Mouse (Mus musculus) kidney, embryonic 15.5 days (tissue): Measurements from ENCODE around the gene Tsacc. TPM values are rescaled to one million over a fixed set of nuclear protein-coding genes. Genes with fewer than 3 reads are reported as not detected.

Source experiments
- ATAC-seq: fragments of 200-750 bp; cut with Nextera tagmentation; replicated peaks from 2 replicates; pipeline ENCODE4 v1.8.0; 2017; ENCODE audit warnings: moderate TSS enrichment; ENCODE audit not compliant: low FRiP score
- H3K27ac ChIP-seq: fragments of 300-500 bp; sonication (generic); 2 replicates; pipeline ENCODE4 v1.5.1; 2015; ENCODE audit warnings: mild to moderate bottlenecking, inconsistent platforms
- H3K27me3 ChIP-seq: fragments of 300-500 bp; sonication (generic); 2 replicates; pipeline ENCODE4 v1.6.1; 2015; ENCODE audit warnings: inconsistent platforms
- H3K36me3 ChIP-seq: fragments of 300-500 bp; sonication (generic); 2 replicates; pipeline ENCODE4 v1.6.1; 2015; ENCODE audit warnings: inconsistent platforms
- H3K4me1 ChIP-seq: fragments of 300-500 bp; sonication (generic); 2 replicates; pipeline ENCODE4 v1.6.1; 2015; ENCODE audit warnings: inconsistent platforms
- H3K4me2 ChIP-seq: fragments of 300-500 bp; sonication (generic); 2 replicates; pipeline ENCODE4 v1.6.1; 2015; ENCODE audit warnings: moderate library complexity, mild to moderate bottlenecking, inconsistent platforms
- H3K4me3 ChIP-seq: fragments of 300-500 bp; sonication (generic); replicated peaks from 2 replicates; pipeline ENCODE4 v1.5.1; 2015; ENCODE audit warnings: mild to moderate bottlenecking, inconsistent platforms
- H3K9ac ChIP-seq: fragments of 300-500 bp; sonication (generic); 2 replicates; pipeline ENCODE4 v1.6.1; 2015; ENCODE audit warnings: mild to moderate bottlenecking, inconsistent platforms
- H3K9me3 ChIP-seq: fragments of 300-500 bp; sonication (generic); replicated peaks from 2 replicates; pipeline ENCODE4 v1.6.1; 2016; ENCODE audit warnings: inconsistent platforms
- WGBS: fragments of 180-500 bp; shearing (Covaris S2); methylation state at CpG from one replicate; pipeline ENCODE4 v1.1.7; 2015; ENCODE audit warnings: mixed read lengths; 5-methylcytosine and 5-hydroxymethylcytosine counted together
- polyA plus RNA-seq: library from polyadenylated mRNA; unstranded; fragments of >200 nt; fragmentation: Nextera tagmentation; extraction: Ambion mirVana; gene quantifications from 2 replicates; pipeline ENCODE4 v1.2.1, GENCODE M21; 2015

Gene Tsacc
- 12.9 and 15.6 TPM in 2 replicates for polyA plus RNA-seq

GRCm38 (mm10) chr3:88296561-88297318 lies at the start of gene Tsacc, which contains the start of gene Cct3:
TSS of gene Tsacc (minus strand) at chr3:88296999.
TSS of gene Cct3 (plus strand) at chr3:88297116.
- no peaks in the 10 kb centered on the region for H3K9me3 ChIP-seq
- H3K9ac ChIP-seq: peak within 1 kb of the TSS; percentile 78
- peak within 1 kb of the TSS; percentile 97 for H3K27ac ChIP-seq
- peak within 1 kb of the TSS; percentile 80 for H3K4me3 ChIP-seq
- ATAC-seq: peak; percentile 99
- peak within 1 kb of the TSS; percentile 67 for H3K4me2 ChIP-seq
- under 1% methylated on average over 44 of the region's 44 CpGs for WGBS
- H3K4me1 ChIP-seq: peaks cover 10% of the 10 kb centered on the region
- no peaks in the 10 kb centered on the region for H3K27me3 ChIP-seq
- peaks cover 29% of the 10 kb centered on the region for H3K36me3 ChIP-seq

GRCm38 (mm10) chr3:88339006-88339405 lies 42.2 kb upstream of the Tsacc start:
- 73% methylated on average over 3 of the region's 3 CpGs for WGBS
- Histone ChIP-seq H3K27ac (no peak overlapping the region), H3K27me3 (no peaks in the 10 kb centered on the region), H3K9me3 (no peaks in the 10 kb centered on the region), H3K36me3 (peaks cover 30% of the 10 kb centered on the region), H3K4me3 (no peak overlapping the region), H3K4me1 (peaks cover 32% of the 10 kb centered on the region), H3K9ac (no peak overlapping the region), H3K4me2 (no peak overlapping the region)
- no peak for ATAC-seq

- Histone ChIP-seq H3K4me3 (no peak overlapping the region), H3K4me2 (no peak overlapping the region), H3K9ac (no peak overlapping the region), H3K36me3 (peaks cover 24% of the 10 kb centered on the region), H3K27ac (no peak overlapping the region), H3K4me1 (peaks cover 38% of the 10 kb centered on the region), H3K27me3 (no peaks in the 10 kb centered on the region), H3K9me3 (no peaks in the 10 kb centered on the region)
- WGBS: 94% methylated on average over 7 of the region's 7 CpGs
- no peak for ATAC-seq
Observed at GRCm38 (mm10) chr3:88338316-88338715, 41.5 kb upstream of the Tsacc start.

GRCm38 (mm10) chr3:88337367-88338020 lies 40.7 kb upstream of the Tsacc start:
- peak overlapping the region; percentile 81 for H3K4me3 ChIP-seq
- H3K4me1 ChIP-seq: peaks cover 42% of the 10 kb centered on the region
- WGBS: 70% methylated on average over 11 of the region's 11 CpGs
- no peak for ATAC-seq
- H3K27me3 ChIP-seq: no peaks in the 10 kb centered on the region
- H3K36me3 ChIP-seq: peaks cover 15% of the 10 kb centered on the region
- H3K9me3 ChIP-seq: no peaks in the 10 kb centered on the region
- 0 out of 2 replicates have a peak overlapping the region, but pooled peaks have one; percentile 21 for H3K9ac ChIP-seq
- peak overlapping the region; percentile 65 for H3K4me2 ChIP-seq
- peak overlapping the region; percentile 60; the same call in 1 of the 2 replicates for H3K27ac ChIP-seq

GRCm38 (mm10) chr3:88336058-88337013 lies 39.5 kb upstream of the Tsacc start, which contains the start of the genes Tmem79 and Smg5:
TSS of gene Tmem79 (minus strand) at chr3:88336148.
TSS of gene Smg5 (plus strand) at chr3:88336260.
- Histone ChIP-seq H3K27ac (peak within 1 kb of the TSS; percentile 96), H3K4me3 (peak within 1 kb of the TSS; percentile 81), H3K4me2 (peak within 1 kb of the TSS; percentile 65), H3K27me3 (no peaks in the 10 kb centered on the region), H3K36me3 (0 out of 2 replicates have a peak, but pooled peaks cover 4% of the 10 kb centered on the region), H3K4me1 (peaks cover 42% of the 10 kb centered on the region), H3K9me3 (no peaks in the 10 kb centered on the region), H3K9ac (peak within 1 kb of the TSS; percentile 95)
- peak; percentile 93 for ATAC-seq
- WGBS: 2% methylated on average over 66 of the region's 66 CpGs

GRCm38 (mm10) chr3:88335436-88336053 lies 38.7 kb upstream of the Tsacc start:
- Histone ChIP-seq H3K9me3 (no peaks in the 10 kb centered on the region), H3K4me1 (peaks cover 42% of the 10 kb centered on the region), H3K27ac (peak overlapping the region; percentile 96), H3K27me3 (no peaks in the 10 kb centered on the region), H3K4me3 (peak overlapping the region; percentile 81), H3K36me3 (0 out of 2 replicates have a peak, but pooled peaks cover 4% of the 10 kb centered on the region), H3K4me2 (peak overlapping the region; percentile 65), H3K9ac (peak overlapping the region; percentile 95)
- ATAC-seq: peak; percentile 73
- under 1% methylated on average over 27 of the region's 27 CpGs for WGBS

GRCm38 (mm10) chr3:88334902-88335435 lies 38.2 kb upstream of the Tsacc start:
- Histone ChIP-seq H3K4me3 (peak overlapping the region; percentile 81), H3K27me3 (no peaks in the 10 kb centered on the region), H3K9ac (peak overlapping the region; percentile 95), H3K9me3 (no peaks in the 10 kb centered on the region), H3K4me1 (peaks cover 42% of the 10 kb centered on the region), H3K36me3 (peaks cover 4% of the 10 kb centered on the region; the same call in 1 of the 2 replicates), H3K27ac (peak overlapping the region; percentile 96), H3K4me2 (peak overlapping the region; percentile 65)
- 37% methylated on average over 3 of the region's 3 CpGs for WGBS
- ATAC-seq: no peak

- Histone ChIP-seq H3K4me2 (peak overlapping the region; percentile 65), H3K27me3 (no peaks in the 10 kb centered on the region), H3K4me3 (peak overlapping the region; percentile 81), H3K36me3 (peaks cover 13% of the 10 kb centered on the region), H3K4me1 (peaks cover 39% of the 10 kb centered on the region), H3K27ac (peak overlapping the region; percentile 96), H3K9me3 (no peaks in the 10 kb centered on the region), H3K9ac (0 out of 2 replicates have a peak overlapping the region, but pooled peaks have one; percentile 14)
- no peak for ATAC-seq
- 43% methylated on average over 12 of the region's 12 CpGs for WGBS
Observed at GRCm38 (mm10) chr3:88334029-88334658, 37.3 kb upstream of the Tsacc start.

GRCm38 (mm10) chr3:88331282-88331681 lies 34.5 kb upstream of the Tsacc start:
- ATAC-seq: no peak
- no peak overlapping the region for H3K4me2 ChIP-seq
- no peak overlapping the region for H3K4me3 ChIP-seq
- H3K27me3 ChIP-seq: no peaks in the 10 kb centered on the region
- H3K36me3 ChIP-seq: peaks cover 33% of the 10 kb centered on the region
- 33% methylated on average over 2 of the region's 2 CpGs for WGBS
- H3K27ac ChIP-seq: no peak overlapping the region
- H3K4me1 ChIP-seq: peaks cover 23% of the 10 kb centered on the region
- no peak overlapping the region for H3K9ac ChIP-seq
- H3K9me3 ChIP-seq: no peaks in the 10 kb centered on the region

DNA sequence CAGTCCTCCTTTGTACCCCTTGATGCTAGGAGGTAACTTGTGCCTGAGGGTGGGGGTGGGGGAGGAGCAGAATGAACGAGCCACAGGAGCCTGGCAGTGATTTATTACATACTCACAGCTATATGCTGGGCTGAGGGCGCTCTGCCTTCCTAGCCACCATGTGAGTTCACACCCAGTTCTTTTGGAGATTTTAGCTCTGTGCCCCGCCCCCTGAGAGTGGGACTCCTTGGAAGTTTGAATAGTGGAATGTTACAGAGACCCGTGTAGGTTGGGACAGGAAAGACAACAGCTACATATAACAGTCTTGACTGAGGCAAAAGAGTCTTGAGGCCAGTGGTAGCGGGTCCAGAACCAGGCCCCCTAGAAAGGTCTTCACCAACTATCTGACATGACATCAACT lies 32.2 kb upstream of the Tsacc start:
- Histone ChIP-seq H3K4me2 (no peak overlapping the region), H3K36me3 (peaks cover 34% of the 10 kb centered on the region), H3K27me3 (no peaks in the 10 kb centered on the region), H3K4me1 (peaks cover 21% of the 10 kb centered on the region), H3K4me3 (no peak overlapping the region), H3K9ac (no peak overlapping the region), H3K9me3 (no peaks in the 10 kb centered on the region), H3K27ac (no peak overlapping the region)
- ATAC-seq: no peak
- 52% methylated on average over 5 of the region's 5 CpGs for WGBS
